Mouse (Mus musculus) liver, adult 2 months (tissue): ENCODE data around the gene Btk. TPM values are rescaled to one million over a fixed set of nuclear protein-coding genes. Genes with fewer than 3 reads are reported as not detected.
"Not testable (repeated sequence)": the region's sequence is repeated elsewhere in the genome, so short reads cannot be mapped to it uniquely, and the experiment has no call there.

Experiments used
- DNase-seq: peaks from one replicate; pipeline ENCODE4 v3.0.0-alpha.2; 2011; ENCODE audit warnings: low read depth, low spot score; ENCODE audit errors: extremely low read depth
- H3K27ac ChIP-seq: fragments of 200-500 bp; replicated peaks from 2 replicates; pipeline ENCODE4 v1.5.1; 2012; ENCODE audit warnings: low read depth, mild to moderate bottlenecking, control low read depth, inconsistent platforms, low read length; ENCODE audit not compliant: insufficient read depth
- H3K27me3 ChIP-seq: fragments of 200-500 bp; 2 replicates; pipeline ENCODE4 v1.6.1; 2012; ENCODE audit warnings: mild to moderate bottlenecking, moderate library complexity, low read length, inconsistent platforms; ENCODE audit not compliant: control insufficient read depth, insufficient read depth
- H3K36me3 ChIP-seq: fragments of 200-500 bp; 2 replicates; pipeline ENCODE4 v1.6.1; 2012; ENCODE audit warnings: low read length, inconsistent platforms; ENCODE audit not compliant: control insufficient read depth, insufficient read depth
- H3K4me1 ChIP-seq: fragments of 200-500 bp; 2 replicates; pipeline ENCODE4 v1.6.1; 2011; ENCODE audit warnings: low read length; ENCODE audit not compliant: control insufficient read depth, insufficient read depth
- H3K4me3 ChIP-seq: fragments of 200-500 bp; 2 replicates; pipeline ENCODE4 v1.5.1; 2011; ENCODE audit warnings: low read depth, mild to moderate bottlenecking, control low read depth, low read length, moderate library complexity; ENCODE audit not compliant: insufficient read depth
- H3K79me2 ChIP-seq: fragments of 200-500 bp; 2 replicates; pipeline ENCODE4 v1.6.1; 2012; ENCODE audit warnings: inconsistent platforms, mild to moderate bottlenecking, low read length, moderate library complexity; ENCODE audit not compliant: control insufficient read depth, insufficient read depth
- H3K9ac ChIP-seq: fragments of 200-500 bp; 2 replicates; pipeline ENCODE4 v1.6.1; 2012; ENCODE audit warnings: low read depth, mild to moderate bottlenecking, control low read depth, inconsistent platforms, low read length
- CTCF ChIP-seq: fragments of 200-500 bp; IDR thresholded peaks from 2 replicates; pipeline ENCODE4 v1.5.1; 2011; ENCODE audit warnings: low read depth, low read length, control low read depth
- POLR2A ChIP-seq: fragments of 200-500 bp; IDR thresholded peaks from 2 replicates; pipeline ENCODE4 v1.6.1; 2011; ENCODE audit warnings: low read length, control low read depth; ENCODE audit not compliant: insufficient read depth; ENCODE audit errors: extremely low read depth
- WGBS: fragments of 180-500 bp; shearing (Covaris S2); methylation state at CpG from one replicate; pipeline ENCODE4 v1.1.7; 2018; 5-methylcytosine and 5-hydroxymethylcytosine counted together
- polyA plus RNA-seq: library from polyadenylated mRNA; depleted of rRNA; stranded (reverse); fragments of >200 nt; gene quantifications from 2 replicates; pipeline ENCODE4 v1.2.3, GENCODE M21; 2012
- total RNA-seq: library from RNA; depleted of rRNA; stranded (reverse); fragments of >200 nt; gene quantifications from 2 replicates; pipeline ENCODE4 v1.2.3, GENCODE M21; 2014

Gene Btk
- total and polyA plus RNA-seq, 2 experiments: 0.35 to 0.83 TPM

DNA sequence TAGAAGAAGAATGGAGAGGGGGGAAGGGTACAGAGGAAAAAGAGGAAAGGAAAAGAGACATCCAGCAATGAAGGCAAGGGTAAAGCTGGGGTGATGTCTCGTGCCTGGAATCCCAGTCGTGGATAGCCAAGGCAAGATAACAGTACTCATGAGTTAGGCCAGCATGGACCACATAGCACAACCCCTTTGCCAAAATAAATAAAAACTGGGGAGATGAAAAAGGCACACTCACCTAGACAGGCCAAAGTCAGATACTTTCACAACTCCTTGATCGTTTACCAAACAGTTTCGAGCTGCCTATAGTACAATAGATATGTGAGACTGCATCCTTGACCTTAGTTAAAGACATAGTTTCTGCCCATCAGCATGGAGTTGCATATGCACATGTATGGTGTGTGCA lies 36.0 kb downstream of the Btk start:
- no peak overlapping the region for H3K9ac ChIP-seq
- WGBS: 20% methylated on average over 4 of the region's 4 CpGs
- H3K36me3 ChIP-seq: no peaks in the 10 kb centered on the region
- DNase-seq: peak; percentile 61
- no peaks in the 10 kb centered on the region for H3K27me3 ChIP-seq
- H3K4me3 ChIP-seq: no peak overlapping the region
- H3K27ac ChIP-seq: no peak overlapping the region
- no peaks in the 10 kb centered on the region for H3K79me2 ChIP-seq
- no peaks in the 10 kb centered on the region for H3K4me1 ChIP-seq
- TF ChIP-seq POLR2A (no peak), CTCF (no peak)

DNA sequence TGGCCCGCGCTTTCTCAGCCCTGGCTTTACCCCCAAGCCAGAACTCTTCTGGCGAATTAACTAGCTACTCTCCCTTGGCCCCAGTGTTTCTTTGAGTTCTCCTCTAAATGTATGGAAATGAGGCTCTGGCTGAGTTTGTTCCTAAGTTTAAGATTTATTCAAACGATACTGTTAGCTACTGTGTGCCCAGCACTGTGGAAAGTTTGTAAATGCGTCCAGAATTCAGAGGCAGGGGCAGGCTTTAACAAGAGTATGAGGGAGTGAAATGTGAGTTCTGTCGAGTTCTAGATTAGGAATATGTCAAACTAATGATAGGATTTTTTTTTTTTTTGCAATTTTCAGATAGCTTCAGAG lies 41.4 kb downstream of the Btk start:
- peaks cover 1% of the 10 kb centered on the region; the same call in 1 of the 2 replicates for H3K36me3 ChIP-seq
- H3K4me3 ChIP-seq: peak overlapping the region; percentile 99; the same call in 1 of the 2 replicates
- H3K9ac ChIP-seq: no peak overlapping the region
- H3K4me1 ChIP-seq: peaks cover 2% of the 10 kb centered on the region; the same call in 1 of the 2 replicates
- DNase-seq: no peak
- WGBS: under 1% methylated on average over 6 of the region's 6 CpGs
- no peak overlapping the region for H3K27ac ChIP-seq
- no peak for TF ChIP-seq CTCF
- no peak for TF ChIP-seq POLR2A
- no peaks in the 10 kb centered on the region for H3K79me2 ChIP-seq
- H3K27me3 ChIP-seq: no peaks in the 10 kb centered on the region

DNA sequence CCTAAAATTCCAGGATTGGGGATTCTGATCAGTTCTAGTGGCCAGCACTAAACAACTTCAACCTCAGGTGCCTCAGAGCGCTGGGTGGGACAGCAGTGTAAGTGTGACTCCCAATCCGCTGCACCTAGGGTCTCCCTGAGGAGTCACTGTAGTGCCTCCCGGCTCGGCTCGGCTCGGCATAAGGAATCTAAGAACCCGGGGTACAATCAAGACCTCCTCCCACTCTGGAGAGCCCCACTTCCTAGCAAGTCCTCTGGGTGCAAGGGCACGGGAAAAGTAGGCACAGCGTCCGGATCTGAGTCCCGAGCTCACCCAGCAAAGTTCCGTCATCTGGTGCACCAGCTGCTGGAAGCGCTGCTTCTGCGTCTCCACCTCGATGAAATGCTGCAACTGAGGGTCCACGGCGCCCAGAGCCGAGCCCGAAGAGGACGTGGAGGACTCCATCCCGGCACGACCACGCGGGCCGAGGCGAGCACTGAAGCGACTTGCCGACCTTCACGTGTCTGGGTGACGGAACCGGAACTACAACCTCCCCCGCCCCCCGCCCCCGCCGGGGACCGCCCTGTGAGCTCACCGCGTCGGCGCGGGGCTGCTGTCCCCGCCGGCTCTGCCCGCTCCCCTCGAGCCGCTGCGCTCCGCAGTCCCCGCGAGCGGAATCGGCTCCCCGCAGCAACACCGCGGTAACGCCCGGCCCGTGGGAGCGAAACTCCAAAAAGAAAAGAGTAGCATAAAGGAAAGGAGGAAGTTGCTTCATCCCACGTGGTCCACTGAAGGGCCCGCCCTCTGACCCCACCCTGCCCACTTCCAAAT lies 42.0 kb downstream of the Btk start, which contains the start of gene Timm8a1:
Timm8a1 (minus strand) TSS at position 721 of the 810 bp plus-strand sequence.
- Histone ChIP-seq H3K9ac (peak within 1 kb of the TSS; percentile 95), H3K36me3 (peaks cover 2% of the 10 kb centered on the region; the same call in 1 of the 2 replicates), H3K27ac (peak within 1 kb of the TSS; percentile 99), H3K4me1 (peaks cover 2% of the 10 kb centered on the region; the same call in 1 of the 2 replicates), H3K4me3 (peak within 1 kb of the TSS; percentile 99), H3K79me2 (no peaks in the 10 kb centered on the region), H3K27me3 (no peaks in the 10 kb centered on the region)
- peak; percentile 55 for DNase-seq
- TF ChIP-seq POLR2A (no peak), CTCF (no peak)
- under 1% methylated on average over 26 of the region's 61 CpGs for WGBS

DNA sequence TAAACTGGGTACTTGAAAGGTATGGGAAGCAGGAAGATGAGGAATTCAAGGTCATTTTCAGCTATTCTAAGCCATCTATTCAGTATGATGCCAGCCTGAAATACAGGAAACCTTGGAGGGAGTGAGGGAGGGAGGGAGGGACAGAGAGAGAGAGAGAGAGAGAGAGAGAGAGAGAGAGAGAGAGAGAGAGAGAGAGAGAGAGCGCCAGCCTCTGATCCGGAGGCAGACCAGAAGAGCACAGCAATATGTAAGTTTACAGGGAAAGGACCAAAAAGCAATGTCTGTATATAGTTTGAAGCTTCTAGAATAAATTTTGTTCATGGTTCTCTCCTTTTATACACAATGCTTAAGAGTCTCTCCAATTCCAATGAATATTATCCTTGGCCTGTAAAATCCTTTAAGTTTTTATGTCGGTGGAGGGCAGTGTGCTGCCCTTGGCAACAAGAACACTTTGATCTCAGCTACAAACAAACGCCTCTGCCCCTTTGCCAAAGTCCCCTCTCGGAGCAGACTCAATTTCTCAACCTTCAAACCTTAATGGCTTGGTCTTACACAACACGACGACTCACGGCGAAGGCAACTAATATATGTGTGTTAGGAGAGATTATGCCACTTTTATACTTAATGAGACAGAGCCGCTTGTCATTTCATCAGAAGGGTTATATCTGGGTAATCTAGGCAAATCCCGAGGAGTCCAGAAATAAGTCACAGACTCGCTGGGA lies 42.8 kb downstream of the Btk start:
- Histone ChIP-seq H3K9ac (peak overlapping the region; percentile 95), H3K36me3 (peaks cover 2% of the 10 kb centered on the region; the same call in 1 of the 2 replicates), H3K4me1 (peaks cover 2% of the 10 kb centered on the region; the same call in 1 of the 2 replicates), H3K79me2 (no peaks in the 10 kb centered on the region), H3K4me3 (peak overlapping the region; percentile 99), H3K27ac (peak overlapping the region; percentile 99), H3K27me3 (no peaks in the 10 kb centered on the region)
- WGBS: 2% methylated on average over 11 of the region's 12 CpGs
- peak; percentile 80 for DNase-seq
- TF ChIP-seq CTCF (no peak), POLR2A (no peak)

DNA sequence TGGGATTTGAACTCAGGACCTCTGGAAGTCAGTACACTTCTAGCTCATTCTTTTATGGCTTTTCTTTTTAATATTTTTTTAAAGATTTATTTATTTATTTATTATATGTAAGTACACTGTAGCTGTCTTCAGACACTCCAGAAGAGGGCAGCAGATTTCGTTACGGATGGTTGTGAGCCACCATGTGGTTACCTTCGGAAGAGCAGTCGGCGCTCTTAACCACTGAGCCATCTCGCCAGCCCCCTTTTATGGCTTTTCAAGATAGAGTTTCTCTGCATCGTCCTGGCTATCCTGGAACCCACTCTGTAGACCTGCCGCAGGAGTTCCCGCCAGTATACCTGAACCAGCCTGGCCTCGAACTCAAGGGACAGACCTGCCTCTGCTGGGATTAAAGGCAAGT lies 43.6 kb downstream of the Btk start:
- not testable (repeated sequence) for H3K27me3 ChIP-seq, H3K36me3 ChIP-seq, H3K4me1 ChIP-seq, H3K79me2 ChIP-seq, H3K4me3 ChIP-seq, DNase-seq, H3K27ac ChIP-seq, H3K9ac ChIP-seq
- WGBS: 74% methylated on average over 10 of the region's 10 CpGs
